Mouse (Mus musculus) liver, adult 2 months (tissue): Measurements from ENCODE around the gene Osbpl5. TPM values are rescaled to one million over a fixed set of nuclear protein-coding genes. Genes with fewer than 3 reads are reported as not detected.

Experiments used
- DNase-seq: peaks from one replicate; pipeline ENCODE4 v3.0.0-alpha.2; 2011; ENCODE audit warnings: low read depth, low spot score; ENCODE audit errors: extremely low read depth
- H3K27ac ChIP-seq: fragments of 200-500 bp; replicated peaks from 2 replicates; pipeline ENCODE4 v1.5.1; 2012; ENCODE audit warnings: low read depth, mild to moderate bottlenecking, control low read depth, inconsistent platforms, low read length; ENCODE audit not compliant: insufficient read depth
- H3K27me3 ChIP-seq: fragments of 200-500 bp; 2 replicates; pipeline ENCODE4 v1.6.1; 2012; ENCODE audit warnings: mild to moderate bottlenecking, moderate library complexity, low read length, inconsistent platforms; ENCODE audit not compliant: control insufficient read depth, insufficient read depth
- H3K36me3 ChIP-seq: fragments of 200-500 bp; 2 replicates; pipeline ENCODE4 v1.6.1; 2012; ENCODE audit warnings: low read length, inconsistent platforms; ENCODE audit not compliant: control insufficient read depth, insufficient read depth
- H3K4me1 ChIP-seq: fragments of 200-500 bp; 2 replicates; pipeline ENCODE4 v1.6.1; 2011; ENCODE audit warnings: low read length; ENCODE audit not compliant: control insufficient read depth, insufficient read depth
- H3K4me3 ChIP-seq: fragments of 200-500 bp; 2 replicates; pipeline ENCODE4 v1.5.1; 2011; ENCODE audit warnings: low read depth, mild to moderate bottlenecking, control low read depth, low read length, moderate library complexity; ENCODE audit not compliant: insufficient read depth
- H3K79me2 ChIP-seq: fragments of 200-500 bp; 2 replicates; pipeline ENCODE4 v1.6.1; 2012; ENCODE audit warnings: inconsistent platforms, mild to moderate bottlenecking, low read length, moderate library complexity; ENCODE audit not compliant: control insufficient read depth, insufficient read depth
- H3K9ac ChIP-seq: fragments of 200-500 bp; 2 replicates; pipeline ENCODE4 v1.6.1; 2012; ENCODE audit warnings: low read depth, mild to moderate bottlenecking, control low read depth, inconsistent platforms, low read length
- CTCF ChIP-seq: fragments of 200-500 bp; IDR thresholded peaks from 2 replicates; pipeline ENCODE4 v1.5.1; 2011; ENCODE audit warnings: low read depth, low read length, control low read depth
- POLR2A ChIP-seq: fragments of 200-500 bp; IDR thresholded peaks from 2 replicates; pipeline ENCODE4 v1.6.1; 2011; ENCODE audit warnings: low read length, control low read depth; ENCODE audit not compliant: insufficient read depth; ENCODE audit errors: extremely low read depth
- WGBS: fragments of 180-500 bp; shearing (Covaris S2); methylation state at CpG from one replicate; pipeline ENCODE4 v1.1.7; 2018; 5-methylcytosine and 5-hydroxymethylcytosine counted together
- polyA plus RNA-seq: library from polyadenylated mRNA; depleted of rRNA; stranded (reverse); fragments of >200 nt; gene quantifications from 2 replicates; pipeline ENCODE4 v1.2.3, GENCODE M21; 2012
- total RNA-seq: library from RNA; depleted of rRNA; stranded (reverse); fragments of >200 nt; gene quantifications from 2 replicates; pipeline ENCODE4 v1.2.3, GENCODE M21; 2014

The Osbpl5 gene
- total and polyA plus RNA-seq, 2 experiments, result 2.7 to 3.8 TPM

GRCm38 (mm10) chr7:143739511-143740461 is 17.0 kb downstream of the Osbpl5 start:
- Histone ChIP-seq H3K4me1 (no peaks in the 10 kb centered on the region), H3K79me2 (no peaks in the 10 kb centered on the region), H3K4me3 (peak overlapping the region; percentile 59), H3K27ac (no peak overlapping the region), H3K27me3 (no peaks in the 10 kb centered on the region), H3K9ac (peak overlapping the region; percentile 53), H3K36me3 (no peaks in the 10 kb centered on the region)
- no peak for TF ChIP-seq CTCF
- 0 out of 2 replicates have a peak, but pooled peaks have one; percentile 40 for TF ChIP-seq POLR2A
- DNase-seq, result no peak
- 13% methylated on average over 38 of the region's 38 CpGs for WGBS

- Histone ChIP-seq H3K36me3 (no peaks in the 10 kb centered on the region), H3K4me1 (no peaks in the 10 kb centered on the region), H3K9ac (no peak overlapping the region), H3K79me2 (no peaks in the 10 kb centered on the region), H3K27me3 (no peaks in the 10 kb centered on the region), H3K4me3 (no peak overlapping the region), H3K27ac (no peak overlapping the region)
- WGBS, result 82% methylated on average over 5 of the region's 5 CpGs
- no peak for DNase-seq
- TF ChIP-seq CTCF (no peak), POLR2A (no peak)
Measured at GRCm38 (mm10) chr7:143738601-143739006, 18.2 kb downstream of the Osbpl5 start.

GRCm38 (mm10) chr7:143738194-143738593 is 18.6 kb downstream of the Osbpl5 start:
- no peak for DNase-seq
- Histone ChIP-seq H3K9ac (no peak overlapping the region), H3K27me3 (no peaks in the 10 kb centered on the region), H3K4me3 (no peak overlapping the region), H3K36me3 (no peaks in the 10 kb centered on the region), H3K4me1 (no peaks in the 10 kb centered on the region), H3K27ac (no peak overlapping the region), H3K79me2 (no peaks in the 10 kb centered on the region)
- 87% methylated on average over 6 of the region's 6 CpGs for WGBS
- TF ChIP-seq CTCF, result no peak
- no peak for TF ChIP-seq POLR2A

GRCm38 (mm10) chr7:143733746-143734145 is 23.0 kb downstream of the Osbpl5 start:
- Histone ChIP-seq H3K4me1 (no peaks in the 10 kb centered on the region), H3K79me2 (no peaks in the 10 kb centered on the region), H3K4me3 (no peak overlapping the region), H3K36me3 (no peaks in the 10 kb centered on the region), H3K27me3 (no peaks in the 10 kb centered on the region), H3K27ac (no peak overlapping the region), H3K9ac (no peak overlapping the region)
- DNase-seq, result no peak
- WGBS, result 95% methylated on average over 4 of the region's 4 CpGs
- no peak for TF ChIP-seq CTCF
- TF ChIP-seq POLR2A, result no peak

GRCm38 (mm10) chr7:143729886-143730285 is 26.9 kb downstream of the Osbpl5 start:
- Histone ChIP-seq H3K79me2 (no peaks in the 10 kb centered on the region), H3K4me1 (no peaks in the 10 kb centered on the region), H3K27me3 (no peaks in the 10 kb centered on the region), H3K9ac (no peak overlapping the region), H3K4me3 (no peak overlapping the region), H3K27ac (no peak overlapping the region), H3K36me3 (no peaks in the 10 kb centered on the region)
- 80% methylated on average over 10 of the region's 10 CpGs for WGBS
- TF ChIP-seq CTCF, result no peak
- no peak for TF ChIP-seq POLR2A
- no peak for DNase-seq

DNA sequence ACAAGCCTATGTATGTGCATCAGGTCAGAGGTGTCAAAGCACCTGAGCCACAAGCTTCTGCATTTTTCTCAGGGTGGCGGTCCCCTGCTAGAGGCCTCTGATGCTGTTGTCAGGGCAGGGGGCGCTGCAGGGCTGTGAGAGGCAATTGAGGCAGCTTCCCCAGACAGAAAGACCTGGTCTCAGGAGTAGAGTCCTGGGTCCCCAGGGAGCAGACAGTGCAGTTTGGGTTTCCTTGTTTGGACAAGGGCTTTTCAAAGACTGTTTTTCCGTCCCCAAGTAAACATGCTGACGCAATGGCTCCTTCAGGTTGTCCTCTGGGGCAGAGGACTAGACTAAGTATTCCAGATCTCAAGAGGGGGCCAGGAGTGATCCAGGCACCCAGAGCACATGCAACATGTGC is 30.4 kb downstream of the Osbpl5 start:
- H3K36me3 ChIP-seq, result no peaks in the 10 kb centered on the region
- H3K27me3 ChIP-seq, result no peaks in the 10 kb centered on the region
- H3K27ac ChIP-seq, result no peak overlapping the region
- no peaks in the 10 kb centered on the region for H3K4me1 ChIP-seq
- H3K79me2 ChIP-seq, result no peaks in the 10 kb centered on the region
- no peak overlapping the region for H3K4me3 ChIP-seq
- no peak overlapping the region for H3K9ac ChIP-seq
- DNase-seq, result no peak
- TF ChIP-seq CTCF (peak; percentile 32; the same call in 1 of the 2 replicates), POLR2A (no peak)
- 70% methylated on average over 4 of the region's 4 CpGs for WGBS
